Mouse (Mus musculus): ENCODE data around the gene Ccdc190. TPM values are rescaled to one million over a fixed set of nuclear protein-coding genes. Genes with fewer than 3 reads are reported as not detected.
A peak's percentile ranks its signal among the peaks of the same experiment; 100 is the strongest.

The Ccdc190 gene
- polyA plus RNA-seq, 1 experiment from 2014 or later: not detected

DNA sequence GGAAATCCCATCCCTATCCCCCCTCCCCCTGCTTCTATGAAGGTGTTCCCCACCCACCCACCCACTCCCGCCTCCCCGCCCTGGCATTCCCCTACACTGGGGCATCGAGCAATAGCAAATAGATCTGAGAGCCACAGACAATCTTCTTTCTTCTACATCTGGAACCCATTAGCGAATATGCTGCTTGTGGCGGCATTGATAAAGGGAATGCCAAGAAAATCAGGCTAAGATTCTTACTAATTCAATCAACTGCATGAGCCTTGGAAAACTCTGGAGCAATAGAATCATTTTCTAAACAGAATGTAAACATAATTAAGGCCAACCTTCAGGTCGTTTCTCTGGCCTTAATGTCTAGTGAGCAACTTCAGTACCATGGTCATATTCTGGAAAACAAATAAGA, 16.9 kb upstream of the Ccdc190 start:
- 71% methylated on average over 6 of the region's 6 CpGs for WGBS

DNA sequence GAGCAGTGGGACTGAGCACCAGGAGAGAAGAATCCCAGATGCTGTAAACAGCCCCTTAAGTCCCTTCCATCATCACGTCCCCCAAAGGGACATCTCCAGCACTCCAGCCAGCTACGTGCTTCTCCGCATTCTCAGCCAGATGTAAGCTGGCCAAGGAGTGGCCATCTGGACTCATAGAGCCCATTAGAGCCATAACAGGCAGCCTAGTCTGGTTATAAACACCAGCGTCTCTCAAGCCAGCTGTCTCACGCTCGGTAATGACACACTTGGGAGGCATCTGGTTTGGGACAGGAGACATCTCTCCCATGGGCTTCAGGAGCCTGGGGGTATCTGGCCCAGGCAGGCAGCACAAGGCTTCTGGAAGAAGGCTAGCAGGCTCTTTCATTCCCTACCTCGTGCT, 11.8 kb upstream of the Ccdc190 start:
- H3K27ac ChIP-seq (ENCODE audit: low read depth, low read length): no peak overlapping the region
- ATAC-seq: no peak
- 24% methylated on average over 7 of the region's 7 CpGs for WGBS

More for the DNA sequence above, 16.9 kb upstream of the Ccdc190 start:
- no peak for ATAC-seq
- Histone ChIP-seq H3K4me1 (replicated peaks; ENCODE audit: control insufficient read depth, insufficient read depth, low read length) (no peaks in the 10 kb centered on the region), H3K27ac (ENCODE audit: low read depth, low read length) (no peak overlapping the region), H3K9ac (ENCODE audit: low read depth, low read length) (no peak overlapping the region), H3K9me3 (ENCODE audit: control insufficient read depth) (no peaks in the 10 kb centered on the region), H3K27me3 (replicated peaks; ENCODE audit: control insufficient read depth, insufficient read depth, low read length) (no peaks in the 10 kb centered on the region), H3K36me3 (ENCODE audit: control insufficient read depth, insufficient read depth) (no peaks in the 10 kb centered on the region), H3K4me3 (ENCODE audit: low read depth, low read length) (no peak overlapping the region), H3K4me2 (replicated peaks; ENCODE audit: low read depth) (no peak overlapping the region)
- no peak for TF ChIP-seq CTCF (IDR thresholded peaks at IDR 0.05; ENCODE audit: low read depth)

DNA sequence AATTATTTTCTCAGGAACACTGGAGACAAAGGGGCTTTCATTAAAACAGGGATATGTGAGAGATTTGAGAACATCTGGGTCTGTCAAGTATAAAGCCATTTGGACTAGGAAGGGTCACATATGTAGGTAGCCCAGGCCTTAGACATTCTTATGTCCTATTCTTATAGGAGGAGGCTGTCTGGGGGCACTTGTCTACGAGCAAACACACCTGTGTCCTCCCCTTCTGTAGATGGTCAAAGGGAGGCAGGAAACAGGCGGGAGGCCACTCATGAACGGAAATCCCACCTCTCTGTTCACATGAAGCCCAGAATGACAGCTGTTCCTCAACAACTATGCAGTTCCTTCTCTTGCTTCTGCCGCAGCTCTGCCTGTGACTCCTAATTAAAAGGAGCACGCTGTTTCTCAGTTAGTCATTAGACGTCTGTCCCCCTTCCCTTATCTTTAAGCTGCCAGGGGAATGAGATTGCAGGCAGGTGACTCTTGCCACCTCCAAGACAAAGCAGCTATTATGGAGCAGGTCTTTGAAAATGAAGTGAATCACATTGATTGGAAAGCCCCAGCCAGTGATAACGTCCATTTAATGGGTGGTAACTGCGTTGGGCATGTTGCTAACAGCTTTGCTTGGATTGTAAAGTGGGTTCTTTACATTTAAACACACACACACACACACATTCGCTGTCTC, 11.2 kb upstream of the Ccdc190 start:
- no peak for TF ChIP-seq CTCF (IDR thresholded peaks at IDR 0.05; ENCODE audit: low read depth)
- no peak overlapping the region for H3K9ac ChIP-seq (ENCODE audit: low read depth, low read length)
- H3K27me3 ChIP-seq (replicated peaks; ENCODE audit: control insufficient read depth, insufficient read depth, low read length): no peaks in the 10 kb centered on the region
- H3K4me1 ChIP-seq (replicated peaks; ENCODE audit: control insufficient read depth, insufficient read depth, low read length): no peaks in the 10 kb centered on the region
- no peaks in the 10 kb centered on the region for H3K9me3 ChIP-seq (ENCODE audit: control insufficient read depth)
- H3K4me2 ChIP-seq (replicated peaks; ENCODE audit: low read depth): no peak overlapping the region
- no peaks in the 10 kb centered on the region for H3K36me3 ChIP-seq (ENCODE audit: control insufficient read depth, insufficient read depth)
- 29% methylated on average over 9 of the region's 9 CpGs for WGBS
- no peak overlapping the region; the same call in 1 of the 2 replicates for H3K27ac ChIP-seq (ENCODE audit: low read depth, low read length)
- H3K4me3 ChIP-seq (ENCODE audit: low read depth, low read length): no peak overlapping the region
- ATAC-seq: peak; percentile 44; the same call in 1 of the 2 replicates

More for the DNA sequence above, 11.8 kb upstream of the Ccdc190 start:
- H3K4me1 ChIP-seq (replicated peaks; ENCODE audit: control insufficient read depth, insufficient read depth, low read length): no peaks in the 10 kb centered on the region
- no peaks in the 10 kb centered on the region for H3K36me3 ChIP-seq (ENCODE audit: control insufficient read depth, insufficient read depth)
- H3K9ac ChIP-seq (ENCODE audit: low read depth, low read length): no peak overlapping the region
- no peak overlapping the region for H3K4me3 ChIP-seq (ENCODE audit: low read depth, low read length)
- no peaks in the 10 kb centered on the region for H3K9me3 ChIP-seq (ENCODE audit: control insufficient read depth)
- TF ChIP-seq CTCF (IDR thresholded peaks at IDR 0.05; ENCODE audit: low read depth): no peak
- H3K4me2 ChIP-seq (replicated peaks; ENCODE audit: low read depth): no peak overlapping the region
- no peaks in the 10 kb centered on the region for H3K27me3 ChIP-seq (replicated peaks; ENCODE audit: control insufficient read depth, insufficient read depth, low read length)

DNA sequence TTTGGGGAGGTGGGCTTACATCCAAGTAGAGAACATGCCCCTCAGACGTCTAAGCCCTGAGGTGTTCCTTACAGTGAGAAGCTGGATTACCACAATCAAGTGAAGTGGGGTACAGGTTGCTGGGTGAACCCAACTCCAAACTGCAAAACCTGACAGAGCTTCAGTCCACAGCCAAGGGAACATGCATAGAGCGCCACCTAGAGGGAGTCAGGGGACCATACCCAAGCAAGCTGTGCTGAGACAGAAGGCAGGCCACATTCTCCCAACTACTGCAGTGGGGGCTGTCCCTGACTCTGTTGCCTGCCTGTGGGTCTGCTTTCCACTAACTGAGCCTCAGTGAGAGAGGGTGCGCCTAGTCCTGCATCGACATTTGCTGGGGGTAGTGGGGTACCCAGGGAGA, 10.4 kb upstream of the Ccdc190 start:
- H3K9me3 ChIP-seq (ENCODE audit: control insufficient read depth): no peaks in the 10 kb centered on the region
- H3K9ac ChIP-seq (ENCODE audit: low read depth, low read length): no peak overlapping the region
- H3K27me3 ChIP-seq (replicated peaks; ENCODE audit: control insufficient read depth, insufficient read depth, low read length): no peaks in the 10 kb centered on the region
- H3K27ac ChIP-seq (ENCODE audit: low read depth, low read length): no peak overlapping the region
- peak; percentile 97 for TF ChIP-seq CTCF (IDR thresholded peaks at IDR 0.05; ENCODE audit: low read depth)
- no peaks in the 10 kb centered on the region for H3K36me3 ChIP-seq (ENCODE audit: control insufficient read depth, insufficient read depth)
- 22% methylated on average over 4 of the region's 4 CpGs for WGBS
- H3K4me1 ChIP-seq (replicated peaks; ENCODE audit: control insufficient read depth, insufficient read depth, low read length): no peaks in the 10 kb centered on the region
- no peak overlapping the region; the same call in 1 of the 2 replicates for H3K4me2 ChIP-seq (replicated peaks; ENCODE audit: low read depth)
- peak; percentile 71 for ATAC-seq
- H3K4me3 ChIP-seq (ENCODE audit: low read depth, low read length): no peak overlapping the region

DNA sequence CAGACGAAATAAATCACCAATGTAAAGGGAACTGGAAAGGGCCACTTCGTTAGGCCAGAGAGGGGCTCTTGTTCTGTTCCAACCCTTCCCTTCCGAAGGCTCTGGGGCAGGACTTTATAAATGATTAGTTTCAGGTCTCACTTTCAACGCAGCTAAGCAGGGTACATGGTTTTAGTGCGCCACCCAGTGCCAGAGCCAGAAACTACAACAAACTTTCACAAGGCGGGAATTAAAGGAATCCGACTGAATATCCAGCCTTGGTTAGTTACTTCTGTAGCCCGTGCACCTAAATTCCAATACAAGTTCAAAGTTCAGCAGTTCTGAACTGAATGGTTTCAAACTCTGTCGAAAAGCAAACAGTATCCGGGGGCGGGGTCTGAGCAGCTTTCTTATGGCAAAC, 9.2 kb upstream of the Ccdc190 start:
- peak; percentile 32 for ATAC-seq
- Histone ChIP-seq H3K9ac (ENCODE audit: low read depth, low read length) (no peak overlapping the region), H3K9me3 (ENCODE audit: control insufficient read depth) (no peaks in the 10 kb centered on the region), H3K27ac (ENCODE audit: low read depth, low read length) (no peak overlapping the region), H3K4me3 (ENCODE audit: low read depth, low read length) (no peak overlapping the region), H3K36me3 (ENCODE audit: control insufficient read depth, insufficient read depth) (no peaks in the 10 kb centered on the region), H3K27me3 (replicated peaks; ENCODE audit: control insufficient read depth, insufficient read depth, low read length) (no peaks in the 10 kb centered on the region), H3K4me2 (replicated peaks; ENCODE audit: low read depth) (peak overlapping the region; percentile 42), H3K4me1 (replicated peaks; ENCODE audit: control insufficient read depth, insufficient read depth, low read length) (no peaks in the 10 kb centered on the region)
- WGBS: 4% methylated on average over 11 of the region's 11 CpGs
- peak; percentile 90 for TF ChIP-seq CTCF (IDR thresholded peaks at IDR 0.05; ENCODE audit: low read depth)

DNA sequence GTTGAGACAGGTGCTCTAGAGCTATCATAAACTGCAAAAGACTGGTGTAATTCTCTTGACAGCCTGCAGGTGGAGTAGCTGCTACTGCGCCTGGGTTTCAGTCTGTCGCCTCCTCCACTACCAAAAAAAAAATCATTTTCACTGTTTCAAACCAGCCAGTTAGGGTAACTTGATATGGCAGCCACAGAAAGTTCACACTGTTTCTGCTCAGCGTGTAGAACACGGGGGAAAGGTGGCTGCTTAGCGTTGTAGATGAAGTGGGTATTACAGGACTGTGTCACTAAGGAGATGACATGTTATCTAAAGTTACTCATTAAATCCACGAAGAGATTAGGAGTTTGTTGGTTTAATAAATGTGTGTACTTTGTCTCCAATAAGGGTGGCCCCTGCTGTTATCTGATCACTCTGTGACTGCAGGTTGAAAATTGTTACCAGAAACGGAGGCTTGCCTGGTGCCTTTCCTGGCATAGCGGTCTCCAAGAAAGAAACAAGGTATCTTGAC, 6.7 kb upstream of the Ccdc190 start:
- Histone ChIP-seq H3K9me3 (ENCODE audit: control insufficient read depth) (no peaks in the 10 kb centered on the region), H3K36me3 (ENCODE audit: control insufficient read depth, insufficient read depth) (no peaks in the 10 kb centered on the region), H3K27ac (ENCODE audit: low read depth, low read length) (peak overlapping the region; percentile 35; the same call in 1 of the 2 replicates), H3K27me3 (replicated peaks; ENCODE audit: control insufficient read depth, insufficient read depth, low read length) (no peaks in the 10 kb centered on the region), H3K4me1 (replicated peaks; ENCODE audit: control insufficient read depth, insufficient read depth, low read length) (0 out of 2 replicates have a peak, but pooled peaks cover 1% of the 10 kb centered on the region), H3K4me2 (replicated peaks; ENCODE audit: low read depth) (peak overlapping the region; percentile 53), H3K9ac (ENCODE audit: low read depth, low read length) (no peak overlapping the region), H3K4me3 (ENCODE audit: low read depth, low read length) (peak overlapping the region; percentile 23)
- ATAC-seq: peak; percentile 88
- 20% methylated on average over 8 of the region's 8 CpGs for WGBS
- peak; percentile 85 for TF ChIP-seq CTCF (IDR thresholded peaks at IDR 0.05; ENCODE audit: low read depth)

Data from intestine, postnatal 0 days (tissue).